Mouse (Mus musculus): Measurements from ENCODE around the gene Slc6a8.
A peak's percentile ranks its signal among the peaks of the same experiment; 100 is the strongest.

Slc6a8 gene

GRCm38 (mm10) chrX:73672879-73673618, at the start of gene Slc6a8:
Gene Slc6a8, plus strand, starts transcription at chrX:73673150.
- DNase-seq, result peak; percentile 71

- DNase-seq, result no peak
These were observed 46.0 kb upstream of the Slc6a8 start for GRCm38 (mm10) chrX:73626981-73627380.

- DNase-seq, result no peak
These were observed 37.5 kb upstream of the Slc6a8 start for GRCm38 (mm10) chrX:73635425-73635824.

GRCm38 (mm10) chrX:73637415-73637814, 35.5 kb upstream of the Slc6a8 start:
- DNase-seq, result no peak

- DNase-seq, result no peak
These were observed 33.7 kb upstream of the Slc6a8 start, which contains the start of gene Dusp9 for GRCm38 (mm10) chrX:73639255-73639675. Gene Dusp9, plus strand, starts transcription at chrX:73639419.

GRCm38 (mm10) chrX:73639901-73640469, 33.0 kb upstream of the Slc6a8 start:
- DNase-seq, result no peak

- DNase-seq, result no peak
These were observed 27.8 kb upstream of the Slc6a8 start for GRCm38 (mm10) chrX:73645121-73645520.

GRCm38 (mm10) chrX:73650869-73651268, 22.1 kb upstream of the Slc6a8 start:
- DNase-seq, result no peak

GRCm38 (mm10) chrX:73653392-73653791, 19.6 kb upstream of the Slc6a8 start:
- no peak for DNase-seq

GRCm38 (mm10) chrX:73654177-73654576, 18.8 kb upstream of the Slc6a8 start:
- DNase-seq, result peak; percentile 76

- DNase-seq, result no peak
These were observed 17.4 kb upstream of the Slc6a8 start for GRCm38 (mm10) chrX:73655529-73655928.

- DNase-seq, result no peak
These were observed 14.6 kb upstream of the Slc6a8 start for GRCm38 (mm10) chrX:73658391-73658790.

- DNase-seq, result peak; percentile 35
These were observed 13.9 kb upstream of the Slc6a8 start for GRCm38 (mm10) chrX:73658936-73659574.

GRCm38 (mm10) chrX:73659575-73660283, 13.2 kb upstream of the Slc6a8 start, which contains the start of gene Pnck:
Gene Pnck, minus strand, starts transcription at chrX:73660117.
- peak; percentile 60 for DNase-seq

GRCm38 (mm10) chrX:73660284-73660665, 12.7 kb upstream of the Slc6a8 start:
- peak; percentile 56 for DNase-seq

- no peak for DNase-seq
These were observed 9.8 kb upstream of the Slc6a8 start for GRCm38 (mm10) chrX:73663143-73663542.

- DNase-seq, result peak; percentile 80
These were observed 919 bp upstream of the Slc6a8 start for GRCm38 (mm10) chrX:73672031-73672431.

GRCm38 (mm10) chrX:73673619-73673967, 643 bp downstream of the Slc6a8 start:
- DNase-seq, result no peak

- peak; percentile 67 for DNase-seq
These were observed 1.2 kb downstream of the Slc6a8 start for GRCm38 (mm10) chrX:73673968-73674661.

GRCm38 (mm10) chrX:73675231-73675630, 2.3 kb downstream of the Slc6a8 start:
- DNase-seq, result no peak

GRCm38 (mm10) chrX:73676668-73677067, 3.7 kb downstream of the Slc6a8 start:
- no peak for DNase-seq

GRCm38 (mm10) chrX:73684156-73684555, 11.2 kb downstream of the Slc6a8 start:
- DNase-seq, result no peak

- DNase-seq, result no peak
These were observed 12.0 kb downstream of the Slc6a8 start for GRCm38 (mm10) chrX:73684978-73685377.
